Mouse (Mus musculus) Patski (cell line): Measurements from ENCODE around the gene Prss1. TPM values are rescaled to one million over a fixed set of nuclear protein-coding genes. Genes with fewer than 3 reads are reported as not detected.
"Not testable (repeated sequence)": the region's sequence is repeated elsewhere in the genome, so short reads cannot be mapped to it uniquely, and the experiment has no call there.

ENCODE experiments used
- ATAC-seq: fragments of 100-300 bp; one replicate; pipeline ENCODE4 v1.8.0; 2021
- CTCF ChIA-PET: fragments of 350-600 bp; sonication (Branson Sonifier 250); formaldehyde crosslinking; loops from one replicate; lab custom pipeline; 2022; ENCODE audit warnings: inconsistent platforms; lab: Charles Lee
- POLR2A ChIA-PET: fragments of 350-600 bp; sonication (Branson Sonifier 250); formaldehyde crosslinking; loops from one replicate; lab custom pipeline; 2022; ENCODE audit warnings: antibody characterized with exemption, inconsistent platforms; lab: Charles Lee
- DNase-seq: peaks from one replicate; pipeline ENCODE4 v3.0.0-alpha.2; 2011; ENCODE audit warnings: low read depth, low spot score
- H3K27me3 ChIP-seq: fragments of 371-371 bp; one replicate; pipeline ENCODE4 v1.5.1; 2021
- CTCF ChIP-seq: fragments of 100-300 bp; IDR thresholded peaks from one replicate; pipeline ENCODE4 v1.5.1; 2021
- in situ Hi-C: fragments of 300-500 bp; cut with MboI; formaldehyde crosslinking; loops from 3 replicates; pipeline ENCODE4 v1.11.1; 2018; ENCODE audit warnings: low pct_unique_long_range_greater_than_20kb, mixed read lengths
- polyA plus RNA-seq: library from polyadenylated mRNA; unstranded; gene quantifications from one replicate; pipeline ENCODE4 v1.2.3, GENCODE M21; 2021

The Prss1 gene
- polyA plus RNA-seq = not detected

DNA sequence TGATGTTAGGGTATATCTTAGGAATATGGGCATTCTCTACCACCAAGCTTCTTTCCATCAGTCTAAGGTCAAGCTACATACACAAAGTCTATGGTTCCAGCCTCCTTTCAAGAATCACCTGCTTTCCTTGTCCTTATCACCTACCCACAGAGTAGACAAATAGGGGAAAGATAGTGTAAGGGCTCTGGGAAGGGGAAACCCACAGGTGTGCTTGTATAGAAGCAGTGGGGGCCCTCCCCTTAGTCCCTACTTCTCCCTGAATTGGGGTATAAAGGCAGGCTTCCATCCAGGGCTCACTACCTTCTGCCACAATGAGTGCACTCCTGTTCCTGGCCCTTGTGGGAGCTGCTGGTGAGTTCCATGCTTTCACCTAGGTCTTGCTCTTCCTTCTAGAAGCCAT is at the start of gene Prss1:
TSS of gene Prss1 (plus strand) at position 301 of the 400 bp plus-strand sequence.
- in situ Hi-C loops, CTCF ChIA-PET: not testable (repeated sequence)

DNA sequence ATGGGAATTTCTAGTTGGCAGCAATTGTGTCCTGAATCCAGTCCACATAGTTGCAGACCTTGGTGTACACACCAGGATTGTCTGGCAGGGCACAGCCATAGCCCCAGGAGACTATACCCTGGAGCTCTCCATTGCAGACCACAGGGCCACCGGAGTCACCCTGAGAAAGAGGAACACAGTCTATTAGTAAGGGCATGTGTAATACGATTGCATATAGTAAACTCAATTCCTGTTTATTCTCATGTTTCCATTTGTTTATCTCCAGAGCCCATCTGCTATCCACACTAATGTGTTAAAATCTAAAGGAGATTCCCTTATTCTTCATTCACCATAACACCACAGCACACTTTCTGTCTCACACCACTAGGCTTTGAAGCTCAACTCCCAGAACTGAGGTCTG is 16.5 kb upstream of the Prss1 start:
- H3K27me3 ChIP-seq, POLR2A ChIA-PET, ATAC-seq, DNase-seq, in situ Hi-C loops, CTCF ChIA-PET: not testable (repeated sequence)

More for the DNA sequence above, at the start of gene Prss1:
- POLR2A ChIA-PET, H3K27me3 ChIP-seq, DNase-seq, ATAC-seq: not testable (repeated sequence)

DNA sequence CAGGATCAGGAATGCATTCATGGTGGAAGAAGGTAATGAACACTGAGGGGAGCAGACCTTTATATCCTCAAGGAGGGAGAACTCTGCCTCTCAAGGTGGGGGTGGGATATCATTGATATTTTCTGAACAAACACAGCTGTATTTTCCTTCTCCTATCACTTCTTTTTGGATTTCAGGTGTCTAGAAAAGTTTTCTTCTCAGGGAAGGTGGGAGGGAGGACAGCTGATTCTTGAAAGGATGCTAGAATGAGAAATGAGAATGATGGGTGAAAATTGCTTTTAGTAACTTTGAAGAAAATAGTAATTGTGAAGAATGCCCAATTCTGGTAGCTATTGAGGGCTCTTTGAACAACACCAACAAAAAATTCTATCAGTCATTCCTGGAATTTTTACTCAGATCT is 12.7 kb upstream of the Prss1 start, which contains the start of gene Gm10334:
TSS of gene Gm10334 (minus strand) at position 101 of the 400 bp plus-strand sequence.
- POLR2A ChIA-PET, ATAC-seq, CTCF ChIA-PET, DNase-seq, in situ Hi-C loops, H3K27me3 ChIP-seq: not testable (repeated sequence)

GRCm38 (mm10) chr6:41499374-41499773 is 40.6 kb downstream of the Prss1 start:
- ATAC-seq (no peak), DNase-seq (no peak)
- peaks cover 10% of the 10 kb centered on the region for H3K27me3 ChIP-seq
- ChIA-PET POLR2A (no interaction called here), CTCF (interaction anchor here (1.6 kb wide), 1 partner anchor 12 kb away, joined by 3 read pairs; no protein-coding TSS in a partner anchor)
- no peak for TF ChIP-seq CTCF
- in situ Hi-C loops = no loop called here

DNA sequence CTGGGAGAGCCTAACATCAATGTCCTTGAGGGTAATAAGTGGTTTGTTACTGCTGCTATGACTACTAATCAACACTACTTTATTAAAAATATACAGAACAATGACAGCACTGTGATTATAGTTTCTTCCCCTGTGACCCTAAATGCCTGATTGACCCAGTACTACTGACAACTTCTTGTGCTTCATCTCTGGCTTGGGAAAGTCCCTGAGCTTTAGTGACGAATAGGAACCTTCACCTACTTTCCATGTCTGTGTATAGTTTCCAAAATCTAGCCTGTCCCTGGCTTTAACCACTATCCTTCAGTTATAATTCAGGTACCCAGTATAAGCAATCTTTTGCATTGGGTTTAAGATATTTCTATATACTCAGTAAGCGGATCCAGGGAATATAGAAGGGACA is 46.2 kb downstream of the Prss1 start:
- POLR2A ChIA-PET = no interaction called here
- in situ Hi-C loops = no loop called here

GRCm38 (mm10) chr6:41505323-41505722 is 46.6 kb downstream of the Prss1 start:
- in situ Hi-C loops = no loop called here
- ChIA-PET CTCF (no interaction called here), POLR2A (no interaction called here)
- no peak for ATAC-seq
- no peak for TF ChIP-seq CTCF
- H3K27me3 ChIP-seq = peaks cover 26% of the 10 kb centered on the region
- DNase-seq = no peak

More for the DNA sequence above, 46.2 kb downstream of the Prss1 start:
- H3K27me3 ChIP-seq = peaks cover 26% of the 10 kb centered on the region
- CTCF ChIA-PET = no interaction called here
- ATAC-seq (no peak), DNase-seq (no peak)
- no peak for TF ChIP-seq CTCF

Other genes with a start within 250 kb of the Prss1 start
- gene Try4, start 156.7 kb upstream of the Prss1 start, polyA plus RNA-seq = not detected
- not detected for gene Try5, start 142.1 kb upstream of the Prss1 start, polyA plus RNA-seq
- gene Try10, start 104.8 kb upstream of the Prss1 start, polyA plus RNA-seq = not detected
- gene Prss3, start 81.3 kb upstream of the Prss1 start, polyA plus RNA-seq = not detected
- not detected for gene Gm5771, start 66.6 kb upstream of the Prss1 start, polyA plus RNA-seq
- not detected for gene Gm10334, start 12.8 kb upstream of the Prss1 start, polyA plus RNA-seq
- gene Prss2, start 62.9 kb downstream of the Prss1 start, polyA plus RNA-seq = not detected
- gene Ephb6, start 146.6 kb downstream of the Prss1 start, polyA plus RNA-seq = 35.5 TPM
- gene Trpv6, start 177.5 kb downstream of the Prss1 start, polyA plus RNA-seq = 1.2 TPM
- gene Trpv5, start 221.8 kb downstream of the Prss1 start, polyA plus RNA-seq = not detected
- gene Llcfc1, start 225.5 kb downstream of the Prss1 start, polyA plus RNA-seq = not detected
- gene Kel, start 245.4 kb downstream of the Prss1 start, polyA plus RNA-seq = not detected